In genomic region chr10:119839645-119840044, GRCm38 (mm10) we compare ENCODE assay signal across 25 mouse cellular contexts.
DNase-seq lines count a peak whose midpoint lies in the region; ATAC-seq and TF ChIP-seq lines count a peak whose summit lies in the region.
"Had no signal": no experiment of that assay in that cellular context is flagged by ENCODE, and none has a peak within 500 bp of the region (broad histone marks: within the 10 kb centered on the region; RNA-seq: fewer than 3 reads in every experiment).

No protein-coding gene starts in this region.

- H3K27ac ChIP-seq in cerebellum, adult 2 months (ENCODE audit: insufficient read depth, low read length): no peak overlapping the region
- no peak overlapping the region for H3K27ac ChIP-seq in heart, embryonic 12.5 days (ENCODE audit: poor library complexity, severe bottlenecking)
- no peak overlapping the region for H3K27ac ChIP-seq in midbrain, embryonic 15.5 days
- no peak overlapping the region for H3K27ac ChIP-seq in midbrain, embryonic 10.5 days (replicated peaks)
- no peak overlapping the region for H3K27ac ChIP-seq in liver, embryonic 12.5 days
- H3K27ac ChIP-seq: embryonic facial prominence, embryonic 15.5 days; heart, adult 2 months; heart, embryonic 15.5 days; hindbrain, embryonic 14.5 days; limb, embryonic 12.5 days; lung, embryonic 15.5 days; midbrain, embryonic 12.5 days; stomach, embryonic 15.5 days had no signal

- no peaks in the 10 kb centered on the region for H3K36me3 ChIP-seq in heart, embryonic 12.5 days
- no peaks in the 10 kb centered on the region for H3K36me3 ChIP-seq in midbrain, embryonic 15.5 days (replicated peaks)
- no peaks in the 10 kb centered on the region for H3K36me3 ChIP-seq in midbrain, embryonic 10.5 days
- no peaks in the 10 kb centered on the region for H3K36me3 ChIP-seq in liver, embryonic 12.5 days
- H3K36me3 ChIP-seq: embryonic facial prominence, embryonic 15.5 days; heart, embryonic 15.5 days; limb, embryonic 12.5 days; lung, embryonic 15.5 days; midbrain, embryonic 12.5 days; stomach, embryonic 15.5 days had no signal

- H3K4me1 ChIP-seq in cerebellum, adult 2 months (ENCODE audit: control insufficient read depth, insufficient read depth, low read length): no peaks in the 10 kb centered on the region; the same call in 1 of the 2 replicates
- no peaks in the 10 kb centered on the region for H3K4me1 ChIP-seq in heart, embryonic 12.5 days (replicated peaks)
- H3K4me1 ChIP-seq in midbrain, embryonic 15.5 days: peaks cover 10% of the 10 kb centered on the region
- H3K4me1 ChIP-seq in midbrain, embryonic 10.5 days: peaks cover 10% of the 10 kb centered on the region; the same call in 1 of the 2 replicates
- H3K4me1 ChIP-seq in liver, embryonic 12.5 days: no peaks in the 10 kb centered on the region
- H3K4me1 ChIP-seq: embryonic facial prominence, embryonic 15.5 days; heart, embryonic 15.5 days; lung, embryonic 15.5 days; stomach, embryonic 15.5 days had no signal

- no peak overlapping the region for H3K4me3 ChIP-seq in cerebellum, adult 2 months (replicated peaks; ENCODE audit: insufficient read depth, low read depth, low read length)
- H3K4me3 ChIP-seq in heart, embryonic 12.5 days: no peak overlapping the region
- no peak overlapping the region for H3K4me3 ChIP-seq in midbrain, embryonic 15.5 days
- no peak overlapping the region for H3K4me3 ChIP-seq in midbrain, embryonic 10.5 days
- H3K4me3 ChIP-seq in liver, embryonic 12.5 days: no peak overlapping the region
- H3K4me3 ChIP-seq: embryonic facial prominence, embryonic 15.5 days; heart, adult 2 months; heart, embryonic 15.5 days; limb, embryonic 12.5 days; lung, embryonic 15.5 days; midbrain, embryonic 12.5 days; stomach, embryonic 15.5 days had no signal

- no peak overlapping the region for H3K4me2 ChIP-seq in heart, embryonic 12.5 days
- H3K4me2 ChIP-seq in midbrain, embryonic 15.5 days: no peak overlapping the region
- H3K4me2 ChIP-seq in liver, embryonic 12.5 days: no peak overlapping the region
- H3K4me2 ChIP-seq: embryonic facial prominence, embryonic 15.5 days; heart, embryonic 15.5 days; hindbrain, embryonic 14.5 days; limb, embryonic 12.5 days; lung, embryonic 15.5 days; midbrain, embryonic 12.5 days; stomach, embryonic 15.5 days had no signal

- no peaks in the 10 kb centered on the region for H3K9me3 ChIP-seq in heart, embryonic 12.5 days (replicated peaks)
- no peaks in the 10 kb centered on the region for H3K9me3 ChIP-seq in midbrain, embryonic 15.5 days
- H3K9me3 ChIP-seq in midbrain, embryonic 10.5 days (replicated peaks): no peaks in the 10 kb centered on the region
- H3K9me3 ChIP-seq in liver, embryonic 12.5 days (replicated peaks): no peaks in the 10 kb centered on the region
- H3K9me3 ChIP-seq: embryonic facial prominence, embryonic 15.5 days; heart, embryonic 15.5 days; limb, embryonic 12.5 days; lung, embryonic 15.5 days; midbrain, embryonic 12.5 days; stomach, embryonic 15.5 days had no signal

- no peak overlapping the region for H3K9ac ChIP-seq in heart, embryonic 12.5 days
- H3K9ac ChIP-seq in midbrain, embryonic 15.5 days: no peak overlapping the region
- no peak overlapping the region for H3K9ac ChIP-seq in liver, embryonic 12.5 days
- H3K9ac ChIP-seq: embryonic facial prominence, embryonic 15.5 days; heart, embryonic 15.5 days; hindbrain, embryonic 14.5 days; limb, embryonic 12.5 days; lung, embryonic 15.5 days; midbrain, embryonic 12.5 days; stomach, embryonic 15.5 days had no signal

- no peaks in the 10 kb centered on the region for H3K27me3 ChIP-seq in cerebellum, adult 2 months (ENCODE audit: control insufficient read depth, insufficient read depth, low read length)
- no peaks in the 10 kb centered on the region for H3K27me3 ChIP-seq in heart, embryonic 12.5 days (replicated peaks)
- no peaks in the 10 kb centered on the region for H3K27me3 ChIP-seq in midbrain, embryonic 15.5 days (replicated peaks)
- no peaks in the 10 kb centered on the region for H3K27me3 ChIP-seq in midbrain, embryonic 10.5 days (ENCODE audit: low read depth, poor library complexity, severe bottlenecking)
- H3K27me3 ChIP-seq in liver, embryonic 12.5 days (replicated peaks): no peaks in the 10 kb centered on the region
- H3K27me3 ChIP-seq: CH12.LX; embryonic facial prominence, embryonic 15.5 days; heart, embryonic 15.5 days; limb, embryonic 12.5 days; lung, embryonic 15.5 days; midbrain, embryonic 12.5 days; stomach, embryonic 15.5 days had no signal

- no peak for DNase-seq in cerebellum, adult 2 months
- no peak for DNase-seq in heart, postnatal 4 days
- DNase-seq in midbrain, embryonic 10.5 days (ENCODE audit: low spot score): no peak
- DNase-seq in left cerebral cortex, adult 18-20 months (ENCODE audit: low spot score in 2 of 2): no peak
- DNase-seq: adrenal gland, adult 8-10 months; cerebellum, adult 11-12 months; cerebellum, postnatal 10 days; heart, adult 2 months; kidney, adult 2 months; kidney, postnatal 10 days; layer of hippocampus, postnatal 36 days; right cerebral cortex, postnatal 25 days had no signal

- ATAC-seq in cerebellum, adult (ENCODE audit: insufficient number of reproducible peaks, low FRiP score, low TSS enrichment): peak; percentile 32; the same call in 1 of the 2 replicates
- ATAC-seq in heart, embryonic 12.5 days (ENCODE audit: insufficient number of reproducible peaks, low FRiP score): 0 out of 2 replicates have a peak, but pooled peaks have one; percentile 29
- 0 out of 2 replicates have a peak, but pooled peaks have one; percentile 24 for ATAC-seq in midbrain, embryonic 15.5 days (replicated peaks)
- no peak for ATAC-seq in liver, embryonic 12.5 days
- ATAC-seq: forebrain, embryonic 14.5 days had no signal

- WGBS in cerebellum, adult 2 months: 88% methylated on average over 11 of the region's 11 CpGs
- 73% methylated on average over 11 of the region's 11 CpGs for WGBS in heart, embryonic 12.5 days
- 86% methylated on average over 11 of the region's 11 CpGs for WGBS in midbrain, embryonic 15.5 days
- WGBS in midbrain, embryonic 10.5 days: 75% methylated on average over 11 of the region's 11 CpGs
- 58% methylated on average over 10 of the region's 11 CpGs for WGBS in liver, embryonic 12.5 days (ENCODE audit: insufficient replicate concordance)

- TF ChIP-seq POLR2A in cerebellum, adult 2 months (IDR thresholded peaks at IDR 0.05; ENCODE audit: borderline replicate concordance, insufficient read depth, low read length): no peak

- TF ChIP-seq CTCF in cerebellum, adult 2 months (IDR thresholded peaks at IDR 0.05; ENCODE audit: borderline replicate concordance, insufficient read depth, low read depth, low read length): no peak
